Mouse (Mus musculus) regulatory T cell (primary cell): ENCODE measurements around the gene Alg5.
"Not testable (repeated sequence)": the region's sequence is repeated elsewhere in the genome, so short reads cannot be mapped to it uniquely, and the experiment has no call there.

Experiments used
- in situ Hi-C: fragments of 300-600 bp; cut with MboI, MseI; formaldehyde crosslinking; loops from one replicate; pipeline ENCODE4 v1.15.1; 2025; ENCODE audit warnings: high pct_unique_total_duplicates

The Alg5 gene

GRCm38 (mm10) chr3:54736101-54736927 is 975 bp downstream of the Alg5 start:
- in situ Hi-C loops: no loop called here

GRCm38 (mm10) chr3:54737317-54737716 is 2.0 kb downstream of the Alg5 start:
- in situ Hi-C loops: no loop called here

- in situ Hi-C loops: no loop called here
Measured at GRCm38 (mm10) chr3:54741965-54742364, 6.6 kb downstream of the Alg5 start.

- in situ Hi-C loops: no loop called here
Measured at GRCm38 (mm10) chr3:54745799-54746198, 10.5 kb downstream of the Alg5 start.

- in situ Hi-C loops: loop anchor here (10.0 kb wide), 1 partner anchor 599 kb away; the partner anchor contains the start of gene Trpc4
Measured at GRCm38 (mm10) chr3:54753411-54753810, 18.1 kb downstream of the Alg5 start.

- in situ Hi-C loops: loop anchor here (10.0 kb wide), 1 partner anchor 601 kb away; the partner anchor contains the start of gene Trpc4
Measured at GRCm38 (mm10) chr3:54755145-54756041, 20.1 kb downstream of the Alg5 start, which contains the start of gene Smad9. Gene Smad9 (plus strand): TSS chr3:54755582.

- in situ Hi-C loops: loop anchor here (10.0 kb wide), 1 partner anchor 601 kb away; the partner anchor contains the start of gene Trpc4
Measured at GRCm38 (mm10) chr3:54756058-54756457, 20.7 kb downstream of the Alg5 start.

- in situ Hi-C loops: loop anchor here (10.0 kb wide), 1 partner anchor 603 kb away; the partner anchor contains the start of gene Trpc4
Measured at GRCm38 (mm10) chr3:54757446-54757845, 22.1 kb downstream of the Alg5 start.

GRCm38 (mm10) chr3:54759211-54759610 is 23.9 kb downstream of the Alg5 start:
- in situ Hi-C loops: loop anchor here (10.0 kb wide), 1 partner anchor 604 kb away; the partner anchor contains the start of gene Trpc4

- in situ Hi-C loops: no loop called here
Measured at GRCm38 (mm10) chr3:54760321-54761115, 25.2 kb downstream of the Alg5 start.

- in situ Hi-C loops: no loop called here
Measured at GRCm38 (mm10) chr3:54761258-54761657, 25.9 kb downstream of the Alg5 start.

GRCm38 (mm10) chr3:54764418-54764817 is 29.1 kb downstream of the Alg5 start:
- in situ Hi-C loops: no loop called here

- in situ Hi-C loops: not testable (repeated sequence)
Measured at GRCm38 (mm10) chr3:54765521-54765920, 30.2 kb downstream of the Alg5 start.

- in situ Hi-C loops: no loop called here
Measured at GRCm38 (mm10) chr3:54766034-54766433, 30.7 kb downstream of the Alg5 start.

GRCm38 (mm10) chr3:54766811-54767210 is 31.5 kb downstream of the Alg5 start:
- in situ Hi-C loops: no loop called here

- in situ Hi-C loops: no loop called here
Measured at GRCm38 (mm10) chr3:54768592-54768991, 33.3 kb downstream of the Alg5 start.

GRCm38 (mm10) chr3:54769349-54770275 is 34.3 kb downstream of the Alg5 start:
- in situ Hi-C loops: no loop called here

GRCm38 (mm10) chr3:54773613-54774012 is 38.3 kb downstream of the Alg5 start:
- in situ Hi-C loops: no loop called here

GRCm38 (mm10) chr3:54775989-54776631 is 40.8 kb downstream of the Alg5 start:
- in situ Hi-C loops: no loop called here

GRCm38 (mm10) chr3:54790601-54791000 is 55.3 kb downstream of the Alg5 start:
- in situ Hi-C loops: no loop called here
